Comparison of ENCODE assay signal across 8 mouse cellular contexts in the genomic region with DNA sequence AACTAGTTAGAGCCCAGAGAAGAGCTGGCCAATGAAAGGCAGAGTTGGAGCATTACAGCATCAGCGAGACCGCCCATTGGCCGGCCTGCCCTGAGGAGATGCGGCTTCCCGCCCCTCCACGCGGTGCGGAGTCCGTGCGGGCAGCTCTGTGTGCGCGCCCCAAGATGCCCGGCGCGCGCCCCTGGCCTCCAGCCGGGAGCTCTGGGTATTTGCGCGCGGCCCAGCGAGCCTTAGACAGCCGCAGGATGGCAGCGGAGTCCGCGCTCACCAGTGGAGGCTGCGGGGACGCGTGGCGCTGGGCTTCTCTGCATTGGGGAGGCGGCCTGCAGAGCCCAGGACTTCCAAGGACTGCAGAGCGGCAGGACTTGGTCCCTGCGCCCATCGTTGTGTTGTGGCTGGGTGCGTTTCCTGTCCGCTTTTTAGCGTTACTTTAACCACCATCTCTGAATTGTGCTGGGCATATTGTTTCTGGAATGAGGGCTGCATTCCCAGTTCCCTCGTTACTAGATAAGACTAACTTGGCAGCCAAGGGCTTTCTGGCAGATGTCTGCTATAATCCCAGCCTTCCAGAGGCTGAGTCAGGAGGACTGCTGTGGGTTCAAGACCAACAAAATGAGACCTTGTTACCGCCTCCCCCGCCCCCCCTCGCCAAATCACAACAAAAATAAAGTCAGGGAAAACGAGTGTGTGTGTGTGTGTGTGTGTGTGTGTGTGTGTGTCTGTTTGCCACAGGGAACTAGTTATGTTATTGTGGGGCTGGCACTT.
DNase-seq lines count a peak whose midpoint lies in the region; TF ChIP-seq lines count a peak whose summit lies in the region.

No protein-coding gene starts in this region.

- H3K4me3 ChIP-seq in left cerebral cortex, adult 2 months = peak overlapping the region; percentile 46

- peak; percentile 44 for TF ChIP-seq CTCF in left cerebral cortex, adult 2 months (IDR thresholded peaks at IDR 0.05)

- DNase-seq in adrenal gland, postnatal 10 days = peak; percentile 80
- peak; percentile 91 for DNase-seq in embryo, embryonic 10 days (ENCODE audit: low spot score)
- DNase-seq in gastrocnemius, postnatal 14 days = peak; percentile 69
- DNase-seq in induced T-regulatory cell, adult 2 months (ENCODE audit: low read depth) = peak; percentile 25
- peak; percentile 86 to 88 for DNase-seq in left cerebral cortex, adult 2 months (ENCODE audit: extremely low spot score in 1 of 2, low spot score in 2 of 2)
- DNase-seq in lung, postnatal 25 days (ENCODE audit: low spot score) = peak; percentile 21
- DNase-seq in right cerebral cortex, postnatal 10 days (ENCODE audit: low spot score in 2 of 2) = peak; percentile 93 to 95
- no peak for DNase-seq in spleen, adult 18-20 months

- intact Hi-C loops in gastrocnemius, postnatal 14 days (cut with DNase I; ENCODE audit: low total_unique reads) = no loop called here
- intact Hi-C loops in left cerebral cortex, adult 2 months (cut with DNase I) = loop anchor here (2.0 to 5.0 kb wide), 3 partner anchors 46 to 148 kb away; no protein-coding TSS in a partner anchor

- H3K27ac ChIP-seq in left cerebral cortex, adult 2 months = peak overlapping the region; percentile 95

Comparison
In these comparisons a context has a peak if more than half of its experiments do, and no peak if none do; other contexts are left out.
1. DNase-seq: peak in adrenal gland, postnatal 10 days (single experiment), embryo, embryonic 10 days (single experiment), gastrocnemius, postnatal 14 days (single experiment), induced T-regulatory cell, adult 2 months (single experiment), left cerebral cortex, adult 2 months (2 of 2), lung, postnatal 25 days (single experiment) and right cerebral cortex, postnatal 10 days (2 of 2); none in spleen, adult 18-20 months (0 of 2).